Mouse (Mus musculus) kidney, postnatal 0 days (tissue): ENCODE results near the gene Nedd9. TPM values are rescaled to one million over a fixed set of nuclear protein-coding genes. Genes with fewer than 3 reads are reported as not detected.

Experiments
- ATAC-seq: fragments of 200-750 bp; cut with Nextera tagmentation; replicated peaks from 2 replicates; pipeline ENCODE4 v1.8.0; 2017; ENCODE audit warnings: low read depth, moderate number of reproducible peaks, moderate TSS enrichment, moderate library complexity; ENCODE audit not compliant: low FRiP score
- DNase-seq: peaks from one replicate; pipeline ENCODE4 v3.0.0-alpha.2; 2016; ENCODE audit warnings: low spot score
- H3K27ac ChIP-seq: fragments of 300-500 bp; sonication (generic); 2 replicates; pipeline ENCODE4 v1.5.1; 2014; ENCODE audit warnings: mild to moderate bottlenecking
- H3K27me3 ChIP-seq: fragments of 300-500 bp; sonication (generic); 2 replicates; pipeline ENCODE4 v1.6.1; 2014; ENCODE audit warnings: low read length, mixed read lengths; ENCODE audit not compliant: insufficient read depth
- H3K36me3 ChIP-seq: fragments of 300-500 bp; sonication (generic); 2 replicates; pipeline ENCODE4 v1.6.1; 2014; ENCODE audit warnings: low read length, mixed read lengths; ENCODE audit not compliant: insufficient read depth
- H3K4me1 ChIP-seq: fragments of 300-500 bp; sonication (generic); replicated peaks from 2 replicates; pipeline ENCODE4 v1.6.1; 2014; ENCODE audit warnings: antibody characterized with exemption, low read length, mixed read lengths; ENCODE audit not compliant: insufficient read depth
- H3K4me2 ChIP-seq: fragments of 300-500 bp; sonication (generic); 2 replicates; pipeline ENCODE4 v1.6.1; 2014; ENCODE audit warnings: mild to moderate bottlenecking, low read length, moderate library complexity, mixed read lengths
- H3K4me3 ChIP-seq: fragments of 300-500 bp; sonication (generic); replicated peaks from 2 replicates; pipeline ENCODE4 v1.5.1; 2014; ENCODE audit warnings: low read depth, low read length
- H3K9ac ChIP-seq: fragments of 300-500 bp; sonication (generic); 2 replicates; pipeline ENCODE4 v1.6.1; 2014; ENCODE audit warnings: low read depth, low read length
- H3K9me3 ChIP-seq: fragments of 300-500 bp; sonication (generic); replicated peaks from 2 replicates; pipeline ENCODE4 v1.6.1; 2016; ENCODE audit warnings: low read length, inconsistent platforms, mixed read lengths
- CTCF ChIP-seq: IDR thresholded peaks from 2 replicates; pipeline ENCODE4 v1.5.1; 2016; ENCODE audit warnings: antibody characterized with exemption, low read depth, mild to moderate bottlenecking, moderate library complexity
- WGBS: fragments of 180-500 bp; shearing (Covaris S2); extraction: QIAGEN DNeasy Blood & Tissue Kit; methylation state at CpG from one replicate; pipeline ENCODE4 v1.1.7; 2014; 5-methylcytosine and 5-hydroxymethylcytosine counted together
- polyA plus RNA-seq: library from polyadenylated mRNA; unstranded; fragments of >200 nt; fragmentation: Nextera tagmentation; extraction: Ambion mirVana; gene quantifications from 2 replicates; pipeline ENCODE4 v1.2.1, GENCODE M21; 2015

The Nedd9 gene
- polyA plus RNA-seq, 1 experiment from 2014 or later: 27.3 TPM

DNA sequence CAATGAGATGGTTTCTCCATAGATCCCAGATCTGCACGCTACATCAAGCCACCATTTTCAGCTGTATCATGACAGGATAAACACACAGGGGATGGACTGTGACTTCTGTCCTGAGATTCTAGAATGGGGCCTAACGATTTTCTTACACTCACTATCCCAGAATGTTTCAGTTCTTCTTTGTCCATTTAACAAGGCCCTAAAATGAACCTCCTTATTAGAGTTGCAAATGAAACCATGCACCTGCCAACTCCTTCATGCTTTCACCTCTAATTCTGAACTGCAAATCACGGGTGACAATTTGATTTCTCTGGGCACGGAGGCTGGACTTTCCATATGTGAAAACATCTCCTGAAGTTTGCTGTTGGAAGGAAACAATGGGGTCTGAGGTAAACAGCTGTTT lies 111.1 kb downstream of the Nedd9 start:
- no peak overlapping the region for H3K9ac ChIP-seq
- DNase-seq: no peak
- H3K4me2 ChIP-seq: no peak overlapping the region
- H3K27me3 ChIP-seq: no peaks in the 10 kb centered on the region
- no peak for TF ChIP-seq CTCF
- ATAC-seq: no peak
- H3K9me3 ChIP-seq: no peaks in the 10 kb centered on the region
- H3K36me3 ChIP-seq: no peaks in the 10 kb centered on the region
- no peaks in the 10 kb centered on the region for H3K4me1 ChIP-seq
- H3K27ac ChIP-seq: no peak overlapping the region
- H3K4me3 ChIP-seq: no peak overlapping the region
- WGBS: 70% methylated on average over 4 of the region's 4 CpGs

DNA sequence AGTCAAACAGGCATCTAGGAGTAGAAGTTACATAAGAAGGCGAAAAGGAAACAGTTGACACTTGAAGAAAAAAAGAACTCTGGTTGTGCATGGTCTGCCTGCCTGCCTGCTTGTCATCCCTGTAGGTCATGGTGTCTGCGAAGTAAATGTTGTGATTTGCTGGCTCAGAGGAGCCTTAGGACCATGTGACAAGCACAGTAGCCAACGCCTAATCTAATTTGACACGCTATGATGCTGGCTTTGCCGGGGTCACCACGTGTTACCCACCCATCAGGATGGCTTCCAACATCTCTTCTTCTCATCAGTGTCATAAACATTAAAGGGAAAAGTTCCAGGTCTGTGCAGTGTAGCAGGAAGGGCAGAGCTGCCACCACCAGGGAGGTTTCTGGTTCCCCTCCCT lies 111.5 kb downstream of the Nedd9 start:
- no peak overlapping the region for H3K9ac ChIP-seq
- ATAC-seq (no peak), DNase-seq (no peak)
- H3K4me1 ChIP-seq: no peaks in the 10 kb centered on the region
- H3K4me2 ChIP-seq: no peak overlapping the region
- H3K9me3 ChIP-seq: no peaks in the 10 kb centered on the region
- no peak overlapping the region for H3K27ac ChIP-seq
- H3K36me3 ChIP-seq: no peaks in the 10 kb centered on the region
- TF ChIP-seq CTCF: no peak
- H3K27me3 ChIP-seq: no peaks in the 10 kb centered on the region
- 70% methylated on average over 6 of the region's 6 CpGs for WGBS
- H3K4me3 ChIP-seq: no peak overlapping the region

DNA sequence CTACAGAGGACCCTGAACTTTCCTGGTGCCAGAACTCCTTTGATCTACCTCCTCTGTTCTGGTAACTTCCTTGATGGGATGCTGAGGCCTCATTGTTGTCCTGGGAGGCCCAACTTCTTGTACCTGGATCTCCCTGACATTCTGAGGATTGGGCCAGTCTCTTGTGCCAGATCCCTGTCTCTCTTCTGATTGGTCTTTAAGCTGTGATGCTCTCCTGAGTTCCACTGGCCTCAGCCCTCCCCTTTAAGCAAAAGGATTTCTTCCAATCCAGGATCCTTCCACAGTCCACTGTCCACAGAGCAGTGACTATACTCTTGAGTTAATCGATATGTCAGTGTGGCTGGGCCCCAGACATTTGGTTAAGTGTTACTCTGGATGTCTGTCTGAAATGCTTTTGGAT lies 112.3 kb downstream of the Nedd9 start:
- DNase-seq (no peak), ATAC-seq (no peak)
- Histone ChIP-seq H3K27me3 (no peaks in the 10 kb centered on the region), H3K9ac (no peak overlapping the region), H3K27ac (no peak overlapping the region), H3K4me3 (no peak overlapping the region), H3K4me2 (no peak overlapping the region), H3K4me1 (no peaks in the 10 kb centered on the region), H3K9me3 (no peaks in the 10 kb centered on the region), H3K36me3 (no peaks in the 10 kb centered on the region)
- TF ChIP-seq CTCF: no peak
- WGBS: 81% methylated on average over 1 of the region's 1 CpGs

DNA sequence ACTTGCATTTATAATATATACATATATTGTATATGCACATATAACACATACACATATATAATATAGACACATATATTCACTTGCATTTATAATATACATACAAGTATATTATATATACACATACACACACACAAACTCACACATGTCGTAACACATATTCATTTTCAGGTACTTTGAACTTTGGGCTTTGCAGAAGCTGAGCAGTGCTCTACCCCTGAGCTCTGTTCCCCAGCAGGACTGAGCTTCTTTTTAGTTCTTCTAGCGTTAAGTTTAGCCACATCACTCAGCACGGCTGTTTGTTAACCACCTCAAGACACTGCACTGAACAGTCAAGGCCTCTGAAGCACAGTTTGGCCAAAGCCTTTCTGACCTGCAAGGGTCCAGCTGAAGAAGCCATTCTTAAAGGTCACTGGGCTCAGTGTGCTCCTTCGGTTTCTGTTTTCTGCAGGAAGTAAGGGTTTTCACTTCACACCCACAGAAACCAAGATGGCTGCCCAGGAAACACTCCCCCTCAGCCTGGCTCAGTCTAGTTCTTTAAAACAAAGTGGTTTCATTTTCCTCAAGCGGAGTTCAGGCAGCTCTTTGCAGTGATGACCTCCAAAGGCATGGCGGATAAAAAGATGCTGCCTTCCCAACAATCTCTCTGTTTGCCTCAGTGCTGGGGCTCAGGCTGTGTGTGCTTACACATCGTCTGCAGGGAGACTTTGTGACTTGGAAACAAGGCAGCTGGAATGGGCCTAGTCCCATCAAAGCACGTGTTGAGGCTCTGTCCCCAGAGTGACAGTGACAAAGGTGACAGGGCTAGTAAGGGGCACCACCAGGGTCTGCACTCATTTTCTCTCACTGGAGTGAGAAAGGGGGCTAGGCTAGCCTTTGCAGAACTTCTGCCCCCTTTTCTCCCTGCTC lies 114.4 kb downstream of the Nedd9 start:
- no peak overlapping the region for H3K9ac ChIP-seq
- no peak overlapping the region for H3K27ac ChIP-seq
- DNase-seq: no peak
- no peaks in the 10 kb centered on the region for H3K27me3 ChIP-seq
- H3K4me2 ChIP-seq: no peak overlapping the region
- no peak for ATAC-seq
- 63% methylated on average over 8 of the region's 8 CpGs for WGBS
- no peaks in the 10 kb centered on the region for H3K9me3 ChIP-seq
- H3K4me1 ChIP-seq: no peaks in the 10 kb centered on the region
- no peak overlapping the region for H3K4me3 ChIP-seq
- no peak for TF ChIP-seq CTCF
- no peaks in the 10 kb centered on the region for H3K36me3 ChIP-seq

DNA sequence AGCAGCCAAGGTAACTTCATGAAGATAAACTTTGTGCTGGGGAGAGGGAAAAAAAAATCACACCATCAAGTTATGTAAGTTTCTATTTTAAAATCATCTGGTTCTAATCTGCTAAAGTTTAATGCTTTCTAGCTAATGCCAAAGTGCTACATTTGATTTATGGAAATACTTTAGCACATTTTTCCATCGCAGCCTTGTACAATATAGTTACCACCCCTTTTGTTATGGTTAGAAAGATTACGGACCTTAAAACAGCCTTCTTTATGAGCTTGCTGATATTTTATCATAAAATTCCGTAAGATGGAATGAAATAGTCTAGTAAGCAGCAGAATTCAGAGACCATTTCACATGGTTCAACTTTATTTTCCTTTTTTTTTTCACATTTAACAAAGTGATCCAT lies 115.6 kb downstream of the Nedd9 start:
- no peak for TF ChIP-seq CTCF

DNA sequence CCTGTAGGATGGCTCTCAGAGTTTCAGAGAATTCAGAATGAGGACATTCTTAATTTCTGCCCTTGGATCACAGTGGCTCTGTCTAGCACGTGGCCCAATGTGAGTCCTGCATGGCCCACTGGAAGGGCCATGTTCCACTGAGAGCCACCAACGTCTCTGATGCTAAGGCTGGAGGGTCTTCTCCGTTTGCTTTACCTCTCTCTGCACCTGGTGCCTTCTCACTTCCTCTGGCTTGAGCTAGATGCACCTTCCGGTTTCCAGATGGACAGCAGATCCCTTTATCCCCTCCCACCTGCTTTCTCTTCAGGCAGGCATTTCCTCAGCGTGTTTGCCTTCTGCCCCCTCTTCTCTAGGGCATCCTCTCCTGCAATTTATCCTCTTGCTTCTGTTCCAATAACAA lies 118.5 kb downstream of the Nedd9 start:
- WGBS: 75% methylated on average over 5 of the region's 5 CpGs
- DNase-seq (no peak), ATAC-seq (no peak)
- Histone ChIP-seq H3K9me3 (no peaks in the 10 kb centered on the region), H3K4me1 (0 out of 2 replicates have a peak, but pooled peaks cover 3% of the 10 kb centered on the region), H3K9ac (no peak overlapping the region), H3K4me3 (no peak overlapping the region), H3K27me3 (no peaks in the 10 kb centered on the region), H3K27ac (no peak overlapping the region), H3K36me3 (no peaks in the 10 kb centered on the region), H3K4me2 (no peak overlapping the region)
- no peak for TF ChIP-seq CTCF

More for the DNA sequence above, 115.6 kb downstream of the Nedd9 start:
- Histone ChIP-seq H3K9ac (no peak overlapping the region), H3K9me3 (no peaks in the 10 kb centered on the region), H3K36me3 (no peaks in the 10 kb centered on the region), H3K4me3 (no peak overlapping the region), H3K4me2 (no peak overlapping the region), H3K27ac (no peak overlapping the region), H3K27me3 (no peaks in the 10 kb centered on the region), H3K4me1 (no peaks in the 10 kb centered on the region)
- WGBS: 52% methylated on average over 3 of the region's 3 CpGs
- DNase-seq (peak; percentile 80), ATAC-seq (no peak)
